In the genomic region with DNA sequence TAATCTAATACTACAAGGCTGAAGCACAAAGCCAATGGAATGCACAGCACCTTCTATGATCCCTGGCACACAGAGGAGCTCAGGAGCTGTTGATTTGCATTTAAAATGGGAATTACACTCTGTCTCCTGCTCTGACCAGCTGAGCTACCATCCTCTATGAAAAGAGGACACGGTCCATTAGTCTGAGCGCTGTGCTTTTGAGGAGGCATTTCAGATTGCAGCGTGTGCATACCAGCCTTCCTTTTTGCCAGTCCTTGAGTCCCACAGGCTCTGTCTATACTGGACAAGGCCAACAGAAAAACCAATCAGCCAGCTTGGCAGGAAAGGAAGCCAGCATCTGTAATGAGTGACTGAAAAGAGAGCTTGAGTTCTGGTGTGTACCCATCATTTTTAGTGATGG, we compare ENCODE assay signal across 30 mouse cellular contexts. TPM values are rescaled to one million over a fixed set of nuclear protein-coding genes. Genes with fewer than 3 reads are reported as not detected.
DNase-seq lines count a peak whose midpoint lies in the region; ATAC-seq and TF ChIP-seq lines count a peak whose summit lies in the region.
"Had no signal": no experiment of that assay in that cellular context is flagged by ENCODE, and none has a peak within 500 bp of the region (broad histone marks: within the 10 kb centered on the region; RNA-seq: fewer than 3 reads in every experiment).

No protein-coding gene starts in this region.

- H3K9ac ChIP-seq in heart, embryonic 12.5 days: no peak overlapping the region
- no peak overlapping the region for H3K9ac ChIP-seq in hindbrain, embryonic 14.5 days
- H3K9ac ChIP-seq in midbrain, embryonic 13.5 days (replicated peaks): no peak overlapping the region
- H3K9ac ChIP-seq: forebrain, embryonic 13.5 days; liver, embryonic 13.5 days had no signal

- H3K4me1 ChIP-seq in heart, embryonic 12.5 days (replicated peaks): peaks cover 10% of the 10 kb centered on the region
- H3K4me1 ChIP-seq in hindbrain, embryonic 14.5 days (replicated peaks; ENCODE audit: control insufficient read depth, insufficient read depth, low read length): no peaks in the 10 kb centered on the region
- H3K4me1 ChIP-seq in midbrain, embryonic 13.5 days (replicated peaks): peaks cover 14% of the 10 kb centered on the region
- H3K4me1 ChIP-seq: liver, embryonic 13.5 days had no signal

- H3K9me3 ChIP-seq in heart, embryonic 12.5 days (replicated peaks): no peaks in the 10 kb centered on the region
- no peaks in the 10 kb centered on the region for H3K9me3 ChIP-seq in hindbrain, embryonic 14.5 days (ENCODE audit: control insufficient read depth, low read length)
- H3K9me3 ChIP-seq in midbrain, embryonic 13.5 days: no peaks in the 10 kb centered on the region
- H3K9me3 ChIP-seq: forebrain, embryonic 13.5 days; liver, embryonic 13.5 days had no signal

- intact Hi-C loops in heart, postnatal 10 days (cut with DNase I): no loop called here

- 78% methylated on average over 3 of the region's 3 CpGs for WGBS in heart, embryonic 12.5 days
- WGBS in hindbrain, embryonic 14.5 days: 19% methylated on average over 3 of the region's 3 CpGs
- WGBS in midbrain, embryonic 13.5 days: 11% methylated on average over 3 of the region's 3 CpGs

- TF ChIP-seq CTCF in brain, embryonic 14.5 days (IDR thresholded peaks at IDR 0.05; ENCODE audit: borderline replicate concordance, extremely low read depth, insufficient read depth, insufficient read length): no peak

- no peaks in the 10 kb centered on the region for H3K36me3 ChIP-seq in heart, embryonic 12.5 days
- H3K36me3 ChIP-seq in hindbrain, embryonic 14.5 days (replicated peaks; ENCODE audit: control insufficient read depth, insufficient read depth): no peaks in the 10 kb centered on the region
- no peaks in the 10 kb centered on the region for H3K36me3 ChIP-seq in midbrain, embryonic 13.5 days
- H3K36me3 ChIP-seq: liver, embryonic 13.5 days had no signal

- no peak overlapping the region for H3K4me2 ChIP-seq in heart, embryonic 12.5 days
- no peak overlapping the region for H3K4me2 ChIP-seq in hindbrain, embryonic 14.5 days (replicated peaks)
- no peak overlapping the region for H3K4me2 ChIP-seq in midbrain, embryonic 13.5 days (replicated peaks)
- H3K4me2 ChIP-seq: forebrain, embryonic 13.5 days; liver, embryonic 13.5 days had no signal

- H3K4me3 ChIP-seq in heart, embryonic 12.5 days: no peak overlapping the region
- no peak overlapping the region for H3K4me3 ChIP-seq in hindbrain, embryonic 14.5 days (replicated peaks; ENCODE audit: low read length)
- H3K4me3 ChIP-seq in midbrain, embryonic 13.5 days (replicated peaks): no peak overlapping the region
- H3K4me3 ChIP-seq: forebrain, embryonic 13.5 days; gastrocnemius, adult 2 months; left cerebral cortex, adult 2 months; liver, embryonic 13.5 days had no signal

- H3K27ac ChIP-seq in heart, embryonic 12.5 days (ENCODE audit: poor library complexity, severe bottlenecking): no peak overlapping the region
- peak overlapping the region; percentile 15; the same call in 1 of the 2 replicates for H3K27ac ChIP-seq in hindbrain, embryonic 14.5 days
- no peak overlapping the region for H3K27ac ChIP-seq in midbrain, embryonic 13.5 days
- H3K27ac ChIP-seq: forebrain, embryonic 13.5 days; gastrocnemius, adult 2 months; left cerebral cortex, adult 2 months; liver, embryonic 13.5 days; stomach, postnatal 0 days had no signal

- ATAC-seq in heart, embryonic 12.5 days (ENCODE audit: insufficient number of reproducible peaks, low FRiP score): no peak
- peak; percentile 46; the same call in 1 of the 2 replicates for ATAC-seq in hindbrain, embryonic 14.5 days (ENCODE audit: low FRiP score)
- peak; percentile 48; the same call in 1 of the 2 replicates for ATAC-seq in midbrain, embryonic 13.5 days
- ATAC-seq: forebrain, embryonic 13.5 days; intestine, postnatal 0 days had no signal

- no peak for TF ChIP-seq POLR2A in brain, embryonic 14.5 days (IDR thresholded peaks at IDR 0.05; ENCODE audit: borderline replicate concordance, extremely low read depth, insufficient read depth, insufficient read length, poor library complexity, severe bottlenecking)

- H3K27me3 ChIP-seq in heart, embryonic 12.5 days (replicated peaks): no peaks in the 10 kb centered on the region; the same call in 1 of the 2 replicates
- H3K27me3 ChIP-seq in hindbrain, embryonic 14.5 days (ENCODE audit: control insufficient read depth, insufficient read depth, low read length): no peaks in the 10 kb centered on the region
- H3K27me3 ChIP-seq in midbrain, embryonic 13.5 days: no peaks in the 10 kb centered on the region
- H3K27me3 ChIP-seq: forebrain, embryonic 13.5 days; liver, embryonic 13.5 days had no signal

- peak; percentile 17 for DNase-seq in heart, adult 11 months
- DNase-seq in brain, embryonic 14.5 days (ENCODE audit: low read depth): peak; percentile 63
- DNase-seq in hindbrain, embryonic 14.5 days (ENCODE audit: low spot score): no peak
- no peak for DNase-seq in urinary bladder, adult 18-20 months (ENCODE audit: low spot score in 2 of 2)
- no peak for DNase-seq in heart, postnatal 10 days
- DNase-seq: adrenal gland, postnatal 36 days; cerebellum, adult 11-12 months; cerebellum, postnatal 10 days; gastrocnemius, adult 2 months; kidney, postnatal 36 days; layer of hippocampus, adult 9-11 months; liver, embryonic 13.5 days; lung, adult 2 months; lung, postnatal 14 days had no signal

RNA-seq across cellular contexts. Expression of a gene that starts 42.8 kb away (rescaled TPM):
- polyA plus RNA-seq in heart, embryonic 12.5 days (2016; fragmentation: Nextera tagmentation; extraction: Ambion mirVana): not detected in 2 replicates
- polyA plus RNA-seq in brain, embryonic 14.5 days (2012; rRNA removed): 0.06 and 0.07 TPM in 2 replicates
- polyA plus RNA-seq in hindbrain, embryonic 14.5 days (2014; fragmentation: Nextera tagmentation; extraction: Ambion mirVana): not detected in 2 replicates
- not detected in 2 replicates for polyA plus RNA-seq in midbrain, embryonic 13.5 days (2015; fragmentation: Nextera tagmentation; extraction: Ambion mirVana)
- total RNA-seq in heart, postnatal 10 days (2021): not detected
- total RNA-seq: adrenal gland, postnatal 36 days; gastrocnemius, adult 2 months; gastrocnemius, postnatal 4 days; left cerebral cortex, adult 2 months; left cerebral cortex, postnatal 36 days; megakaryocyte progenitor cell, adult 5-6 weeks had no signal
- polyA plus RNA-seq: cortical plate, adult 2 months; embryonic facial prominence, embryonic 14.5 days; forebrain, embryonic 13.5 days; heart, embryonic 16.5 days; intestine, postnatal 0 days; kidney, embryonic 14.5 days; liver, embryonic 13.5 days; small intestine, adult 2 months had no signal

RNA-seq across cellular contexts. Expression of a gene that starts 43.6 kb away (rescaled TPM):
- polyA plus RNA-seq in heart, embryonic 12.5 days (2016; fragmentation: Nextera tagmentation; extraction: Ambion mirVana): not detected in 2 replicates
- 5.7 and 8.2 TPM in 2 replicates for polyA plus RNA-seq in brain, embryonic 14.5 days (2012; rRNA removed)
- 5.1 and 6.3 TPM in 2 replicates for polyA plus RNA-seq in hindbrain, embryonic 14.5 days (2014; fragmentation: Nextera tagmentation; extraction: Ambion mirVana)
- 1.9 and 2.4 TPM in 2 replicates for polyA plus RNA-seq in midbrain, embryonic 13.5 days (2015; fragmentation: Nextera tagmentation; extraction: Ambion mirVana)
- total RNA-seq in heart, postnatal 10 days (2021): 1 to 10 TPM in 1 of 2 experiments, under 1 TPM in 1; 0.91 to 1.2 TPM
- total RNA-seq: ES-E14; gastrocnemius, adult 2 months; gastrocnemius, postnatal 4 days; megakaryocyte progenitor cell, adult 5-6 weeks; neutrophil, adult 5-6 weeks had no signal
- polyA plus RNA-seq: intestine, postnatal 0 days; kidney, embryonic 14.5 days; liver, embryonic 13.5 days; small intestine, adult 2 months; stomach, postnatal 0 days had no signal

Comparison
In these comparisons a context has a peak if more than half of its experiments do, and no peak if none do; other contexts are left out.
1. DNase-seq: peak in heart, adult 11 months (single experiment) and brain, embryonic 14.5 days (single experiment); none in hindbrain, embryonic 14.5 days (single experiment), urinary bladder, adult 18-20 months (0 of 2) and heart, postnatal 10 days (0 of 2).